Mouse (Mus musculus) limb, embryonic 12.5 days (tissue): ENCODE measurements at regions not wholly inside any gene's neighbourhood (a gene's known extent, or its start where the extent isn't known, plus 50 kb on each side); places are given as distances from the start of the nearest gene placed in this dataset.

Experiments used
- ATAC-seq: fragments of 200-750 bp; cut with Nextera tagmentation; 2 replicates; pipeline ENCODE4 v1.8.0; 2017; ENCODE audit warnings: low read depth, moderate TSS enrichment; ENCODE audit not compliant: insufficient number of reproducible peaks, insufficient read depth, low FRiP score, low TSS enrichment
- H3K27ac ChIP-seq: fragments of 300-500 bp; sonication (generic); 2 replicates; pipeline ENCODE4 v1.5.1; 2016; ENCODE audit warnings: mild to moderate bottlenecking, moderate library complexity
- H3K27me3 ChIP-seq: fragments of 300-500 bp; sonication (generic); 2 replicates; pipeline ENCODE4 v1.6.1; 2016; ENCODE audit warnings: mild to moderate bottlenecking, moderate library complexity
- H3K36me3 ChIP-seq: fragments of 300-500 bp; sonication (generic); 2 replicates; pipeline ENCODE4 v1.6.1; 2016; ENCODE audit warnings: mild to moderate bottlenecking, moderate library complexity
- H3K4me1 ChIP-seq: fragments of 300-500 bp; sonication (generic); replicated peaks from 2 replicates; pipeline ENCODE4 v1.6.1; 2016
- H3K4me2 ChIP-seq: fragments of 300-500 bp; sonication (generic); 2 replicates; pipeline ENCODE4 v1.6.1; 2016; ENCODE audit warnings: mild to moderate bottlenecking, moderate library complexity
- H3K4me3 ChIP-seq: fragments of 300-500 bp; sonication (generic); replicated peaks from 2 replicates; pipeline ENCODE4 v1.5.1; 2016; ENCODE audit warnings: mild to moderate bottlenecking
- H3K9ac ChIP-seq: fragments of 300-500 bp; sonication (generic); replicated peaks from 2 replicates; pipeline ENCODE4 v1.6.1; 2016; ENCODE audit warnings: mild to moderate bottlenecking, moderate library complexity
- H3K9me3 ChIP-seq: fragments of 300-500 bp; sonication (generic); 2 replicates; pipeline ENCODE4 v1.6.1; 2016; ENCODE audit warnings: mild to moderate bottlenecking, moderate library complexity
- WGBS: fragments of 180-500 bp; shearing (Covaris S2); methylation state at CpG from one replicate; pipeline ENCODE4 v1.1.7; 2016; 5-methylcytosine and 5-hydroxymethylcytosine counted together

- Histone ChIP-seq H3K36me3 (no peaks in the 10 kb centered on the region), H3K9ac (no peak overlapping the region), H3K9me3 (no peaks in the 10 kb centered on the region), H3K4me3 (no peak overlapping the region), H3K27ac (no peak overlapping the region), H3K4me1 (no peaks in the 10 kb centered on the region), H3K4me2 (no peak overlapping the region), H3K27me3 (no peaks in the 10 kb centered on the region)
- 79% methylated on average over 4 of the region's 4 CpGs for WGBS
- ATAC-seq = no peak
Measured at GRCm38 (mm10) chr9:82729646-82730045, 99.7 kb upstream of the Irak1bp1 start.

DNA sequence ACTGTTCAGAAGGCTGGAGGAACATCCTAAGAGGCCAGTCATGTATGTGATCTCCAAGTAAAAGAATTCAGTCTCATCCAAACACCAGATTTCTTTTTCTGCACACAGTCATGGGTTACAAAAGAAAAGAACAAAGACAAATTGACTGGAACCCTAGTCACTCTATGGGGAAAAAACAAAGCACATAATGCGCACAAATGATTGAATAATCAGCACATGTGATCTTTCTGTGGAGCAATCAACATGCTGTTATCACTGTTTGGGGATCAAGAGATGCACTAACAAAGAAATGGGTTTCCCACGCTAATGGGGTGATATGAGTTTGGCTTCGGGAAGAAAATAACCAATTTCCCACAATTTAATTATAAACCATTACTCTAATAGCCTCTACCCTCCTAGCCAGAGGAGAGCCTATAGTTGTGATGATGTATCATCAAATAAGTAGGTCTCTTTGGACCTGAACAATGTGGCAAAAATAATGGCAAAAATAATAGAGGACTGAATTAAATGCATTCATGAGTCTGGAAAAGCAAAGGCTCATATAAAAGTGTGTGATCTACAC lies 96.2 kb upstream of the Irak1bp1 start:
- no peak overlapping the region for H3K27ac ChIP-seq
- ATAC-seq = no peak
- WGBS = 86% methylated on average over 3 of the region's 3 CpGs
- H3K4me1 ChIP-seq = no peaks in the 10 kb centered on the region
- no peak overlapping the region for H3K9ac ChIP-seq
- H3K36me3 ChIP-seq = no peaks in the 10 kb centered on the region
- 0 out of 2 replicates have a peak, but pooled peaks cover 4% of the 10 kb centered on the region for H3K9me3 ChIP-seq
- H3K4me2 ChIP-seq = no peak overlapping the region
- H3K27me3 ChIP-seq = no peaks in the 10 kb centered on the region
- H3K4me3 ChIP-seq = no peak overlapping the region

GRCm38 (mm10) chr9:82734959-82735358 lies 94.4 kb upstream of the Irak1bp1 start:
- WGBS = 69% methylated on average over 2 of the region's 2 CpGs
- Histone ChIP-seq H3K9ac (no peak overlapping the region), H3K36me3 (no peaks in the 10 kb centered on the region), H3K27ac (no peak overlapping the region), H3K27me3 (no peaks in the 10 kb centered on the region), H3K9me3 (0 out of 2 replicates have a peak, but pooled peaks cover 6% of the 10 kb centered on the region), H3K4me2 (no peak overlapping the region), H3K4me1 (no peaks in the 10 kb centered on the region), H3K4me3 (no peak overlapping the region)
- ATAC-seq = no peak

DNA sequence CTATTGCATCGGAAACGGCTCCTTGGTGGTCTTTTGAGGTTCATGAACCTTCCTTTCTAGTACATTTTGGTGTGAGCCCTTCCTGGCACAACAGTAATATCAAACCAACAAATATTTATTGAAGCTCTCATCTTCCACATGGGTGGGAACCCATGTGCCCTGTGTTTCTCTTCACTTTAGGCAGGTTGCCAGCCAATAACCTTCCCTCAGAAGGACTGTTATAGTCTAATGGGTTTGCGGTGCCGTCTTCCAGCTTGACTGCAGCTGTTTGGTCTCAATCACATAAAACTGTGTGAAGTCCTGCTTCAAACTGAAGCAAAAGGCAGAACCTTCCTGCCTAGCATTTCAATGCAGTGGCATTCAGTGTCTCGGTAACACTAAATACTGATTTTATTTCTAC lies 69.4 kb upstream of the Irak1bp1 start:
- H3K27ac ChIP-seq = no peak overlapping the region
- ATAC-seq = no peak
- WGBS = 61% methylated on average over 5 of the region's 5 CpGs
- no peaks in the 10 kb centered on the region for H3K4me1 ChIP-seq
- H3K4me3 ChIP-seq = no peak overlapping the region
- H3K36me3 ChIP-seq = no peaks in the 10 kb centered on the region
- no peak overlapping the region for H3K4me2 ChIP-seq
- H3K9me3 ChIP-seq = no peaks in the 10 kb centered on the region
- no peak overlapping the region for H3K9ac ChIP-seq
- H3K27me3 ChIP-seq = no peaks in the 10 kb centered on the region

DNA sequence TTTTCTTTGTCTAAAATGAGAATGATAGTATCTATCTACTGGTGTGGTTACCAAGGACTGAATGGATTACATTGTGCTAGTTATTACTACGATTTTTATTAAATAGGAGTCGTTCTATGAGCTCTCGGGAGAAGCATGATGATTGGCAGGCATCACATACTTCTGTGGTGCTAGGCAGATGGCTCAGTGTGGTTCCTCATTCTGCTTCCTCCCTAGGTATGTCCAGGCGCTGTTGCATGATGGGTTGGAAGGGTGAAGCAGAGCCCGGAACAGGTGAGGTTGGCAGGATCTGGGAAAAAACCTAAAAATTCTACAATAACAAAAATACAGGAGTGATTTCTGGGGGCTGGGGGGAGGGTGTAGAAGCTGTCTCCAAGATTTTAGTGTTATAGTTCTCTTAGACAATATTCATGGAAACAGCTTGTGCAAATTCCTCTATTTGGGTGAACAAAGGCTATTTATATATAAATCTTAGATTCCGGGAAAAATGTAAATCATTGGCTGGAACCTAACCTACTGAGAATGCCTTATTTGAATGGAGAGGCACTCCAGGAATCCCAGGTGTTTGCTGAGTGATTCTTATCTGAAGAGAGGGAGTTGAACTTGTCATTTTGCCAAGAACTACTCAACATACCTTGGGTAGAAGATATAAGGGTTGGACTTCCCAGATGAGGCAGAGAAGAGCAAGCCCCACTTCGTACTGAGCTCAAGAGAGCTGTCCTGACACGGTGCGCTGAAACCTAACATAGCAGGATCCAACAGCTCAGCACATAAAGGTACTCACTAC lies 68.5 kb upstream of the Irak1bp1 start:
- Histone ChIP-seq H3K27ac (no peak overlapping the region), H3K9me3 (no peaks in the 10 kb centered on the region), H3K36me3 (no peaks in the 10 kb centered on the region), H3K4me1 (no peaks in the 10 kb centered on the region), H3K9ac (no peak overlapping the region), H3K27me3 (no peaks in the 10 kb centered on the region), H3K4me3 (no peak overlapping the region), H3K4me2 (no peak overlapping the region)
- WGBS = 91% methylated on average over 9 of the region's 9 CpGs
- no peak for ATAC-seq

- Histone ChIP-seq H3K9ac (no peak overlapping the region), H3K27ac (no peak overlapping the region), H3K4me2 (no peak overlapping the region), H3K27me3 (no peaks in the 10 kb centered on the region), H3K4me3 (no peak overlapping the region), H3K9me3 (no peaks in the 10 kb centered on the region), H3K36me3 (no peaks in the 10 kb centered on the region), H3K4me1 (no peaks in the 10 kb centered on the region)
- 82% methylated on average over 1 of the region's 1 CpGs for WGBS
- no peak for ATAC-seq
Measured at GRCm38 (mm10) chr9:82763651-82764050, 65.7 kb upstream of the Irak1bp1 start.
